In genomic region chrX:160552066-160552465, GRCm38 (mm10) we compare ENCODE assay signal across 12 mouse cellular contexts. TPM values are rescaled to one million over a fixed set of nuclear protein-coding genes. Genes with fewer than 3 reads are reported as not detected.
A peak's percentile ranks its signal among the peaks of the same experiment; 100 is the strongest.
DNase-seq lines count a peak whose midpoint lies in the region; ATAC-seq and TF ChIP-seq lines count a peak whose summit lies in the region.
"Had no signal": no experiment of that assay in that cellular context is flagged by ENCODE, and none has a peak within 500 bp of the region (broad histone marks: within the 10 kb centered on the region; RNA-seq: fewer than 3 reads in every experiment).

No protein-coding gene starts in this region.

- no peak overlapping the region for H3K27ac ChIP-seq in ES-E14 (ENCODE audit: insufficient read depth, low read depth, low read length, poor library complexity, severe bottlenecking)
- H3K27ac ChIP-seq in hindbrain, embryonic 10.5 days: no peak overlapping the region
- H3K27ac ChIP-seq: embryonic facial prominence, embryonic 15.5 days; stomach, embryonic 15.5 days had no signal

- H3K4me1 ChIP-seq in ES-E14 (ENCODE audit: control insufficient read depth in 2 of 2, insufficient read depth in 2 of 2, low read length in 2 of 2, poor library complexity in 1 of 2): no peaks in the 10 kb centered on the region
- H3K4me1 ChIP-seq in hindbrain, embryonic 10.5 days (replicated peaks): no peaks in the 10 kb centered on the region
- H3K4me1 ChIP-seq: embryonic facial prominence, embryonic 15.5 days; stomach, embryonic 15.5 days had no signal

- H3K4me3 ChIP-seq in ES-E14 (ENCODE audit: insufficient read depth in 1 of 2, low read depth in 1 of 2, low read length in 2 of 2, poor library complexity in 1 of 2, severe bottlenecking in 1 of 2): no peak overlapping the region
- H3K4me3 ChIP-seq in hindbrain, embryonic 10.5 days: no peak overlapping the region
- H3K4me3 ChIP-seq: embryonic facial prominence, embryonic 15.5 days; stomach, embryonic 15.5 days had no signal

- H3K27me3 ChIP-seq in hindbrain, embryonic 10.5 days (ENCODE audit: insufficient read depth, poor library complexity, severe bottlenecking): peaks cover 70% of the 10 kb centered on the region
- H3K27me3 ChIP-seq: embryonic facial prominence, embryonic 15.5 days; stomach, embryonic 15.5 days had no signal

- H3K36me3 ChIP-seq in ES-E14 (ENCODE audit: control insufficient read depth, insufficient read depth, low read length, poor library complexity, severe bottlenecking): no peaks in the 10 kb centered on the region
- H3K36me3 ChIP-seq in hindbrain, embryonic 10.5 days: 0 out of 2 replicates have a peak, but pooled peaks cover 12% of the 10 kb centered on the region
- H3K36me3 ChIP-seq: stomach, embryonic 15.5 days had no signal

- peak; percentile 32; the same call in 1 of the 2 replicates for TF ChIP-seq CTCF in brain, embryonic 14.5 days (IDR thresholded peaks at IDR 0.05; ENCODE audit: borderline replicate concordance, extremely low read depth, insufficient read depth, insufficient read length)

- no peak for ATAC-seq in erythroblast, adult 5-6 weeks (replicated peaks; ENCODE audit: low FRiP score, poor library complexity, severe bottlenecking)

- 63% methylated on average over 4 of the region's 4 CpGs for WGBS in hindbrain, embryonic 10.5 days

- intact Hi-C loops in left cerebral cortex, postnatal 25 days (cut with DNase I): loop anchor here (5.0 kb wide), 1 partner anchor 375 kb away; no protein-coding TSS in a partner anchor

- no peak for TF ChIP-seq POLR2A in brain, embryonic 14.5 days (IDR thresholded peaks at IDR 0.05; ENCODE audit: borderline replicate concordance, extremely low read depth, insufficient read depth, insufficient read length, poor library complexity, severe bottlenecking)

- H3K9me3 ChIP-seq in ES-E14 (ENCODE audit: control insufficient read depth, insufficient read depth, low read depth, low read length): no peaks in the 10 kb centered on the region
- no peaks in the 10 kb centered on the region for H3K9me3 ChIP-seq in hindbrain, embryonic 10.5 days
- H3K9me3 ChIP-seq: embryonic facial prominence, embryonic 15.5 days; stomach, embryonic 15.5 days had no signal

- in situ Hi-C loops in ES-E14 (cut with MboI; ENCODE audit: low sequenced_read_pairs in 2 of 2, unreplicated experiment in 2 of 2): no loop called here

- no peak overlapping the region for H3K9ac ChIP-seq in ES-E14 (ENCODE audit: insufficient read depth, low read depth, low read length, poor library complexity, severe bottlenecking)
- H3K9ac ChIP-seq: embryonic facial prominence, embryonic 15.5 days; stomach, embryonic 15.5 days had no signal

- peak; percentile 8 to 12 for DNase-seq in frontal cortex, postnatal 36 days (ENCODE audit: low spot score in 2 of 2)
- no peak for DNase-seq in frontal cortex, postnatal 25 days (ENCODE audit: low spot score in 2 of 2)
- peak; percentile 5 to 27 for DNase-seq in left cerebral cortex, postnatal 25 days (ENCODE audit: low spot score in 2 of 2)
- no peak for DNase-seq in left cerebral cortex, adult 8-10 months (ENCODE audit: low spot score in 2 of 2)
- DNase-seq in ES-E14 (ENCODE audit: low read depth, low spot score): peak; percentile 4
- peak; percentile 37 for DNase-seq in brain, embryonic 14.5 days (ENCODE audit: low read depth)
- DNase-seq in hindbrain, embryonic 10.5 days (ENCODE audit: low spot score): no peak
- DNase-seq: gastrocnemius, postnatal 14 days; left cerebral cortex, postnatal 4 days had no signal

TF ChIP-seq in ES-E14, 5 proteins besides CTCF, POLR2A, EP300 and RAD21:
- TF ChIP-seq CHD2 (IDR thresholded peaks at IDR 0.05; ENCODE audit: low read depth, low read length) (no peak), HCFC1 (IDR thresholded peaks at IDR 0.05; ENCODE audit: borderline replicate concordance, insufficient read depth, low read length) (no peak), ZNF384 (IDR thresholded peaks at IDR 0.05; ENCODE audit: low read depth, low read length) (no peak), ZC3H11A (IDR thresholded peaks at IDR 0.05; ENCODE audit: borderline replicate concordance, low read depth, low read length) (no peak), MAFK (IDR thresholded peaks at IDR 0.05; ENCODE audit: insufficient read depth, low read depth, low read length) (no peak)
TF ChIP-seq in ES-E14: peak in this region for 0.

RNA-seq across cellular contexts. Expression of gene Phka2, which starts 50.1 kb away (rescaled TPM):
- total RNA-seq in left cerebral cortex, postnatal 25 days (2021): 10 to 100 TPM; 26.8 to 33.5 TPM
- total RNA-seq in left cerebral cortex, adult 8-10 months (2022): 10 to 100 TPM; 27.5 to 41.3 (median 34.4) TPM
- total RNA-seq in ES-E14 (2012; rRNA removed): 10.8 and 15.2 TPM in 2 replicates
- polyA plus RNA-seq in brain, embryonic 14.5 days (2012; rRNA removed): 20.5 and 23.7 TPM in 2 replicates
- 13.4 and 19.4 TPM in 2 replicates for total RNA-seq in erythroblast, adult 5-6 weeks (2015; ENCODE audit: low replicate concordance)
- total RNA-seq in erythroblast, adult 5-6 weeks (2017; ENCODE audit: low replicate concordance): 12.1 and 15.2 TPM in 2 replicates
- polyA plus RNA-seq in hindbrain, embryonic 10.5 days (2016; fragmentation: Nextera tagmentation; extraction: Ambion mirVana): 16.4 and 16.5 TPM in 2 replicates

Comparison
In these comparisons a context has a peak if more than half of its experiments do, and no peak if none do; other contexts are left out.
1. DNase-seq: peak in frontal cortex, postnatal 36 days (2 of 2), left cerebral cortex, postnatal 25 days (2 of 2), ES-E14 (single experiment) and brain, embryonic 14.5 days (single experiment); none in frontal cortex, postnatal 25 days (0 of 2), left cerebral cortex, adult 8-10 months (0 of 2) and hindbrain, embryonic 10.5 days (single experiment).